Mouse (Mus musculus) urinary bladder, postnatal 36 days (tissue): ENCODE measurements around the gene Tk1.

Source experiments
- DNase-seq, 2 experiments: peaks; one replicate each; pipeline ENCODE4 v3.0.0; 2022; ENCODE audit warnings: low spot score in 2 of 2, mixed read lengths in 1 of 2

The Tk1 gene

DNA sequence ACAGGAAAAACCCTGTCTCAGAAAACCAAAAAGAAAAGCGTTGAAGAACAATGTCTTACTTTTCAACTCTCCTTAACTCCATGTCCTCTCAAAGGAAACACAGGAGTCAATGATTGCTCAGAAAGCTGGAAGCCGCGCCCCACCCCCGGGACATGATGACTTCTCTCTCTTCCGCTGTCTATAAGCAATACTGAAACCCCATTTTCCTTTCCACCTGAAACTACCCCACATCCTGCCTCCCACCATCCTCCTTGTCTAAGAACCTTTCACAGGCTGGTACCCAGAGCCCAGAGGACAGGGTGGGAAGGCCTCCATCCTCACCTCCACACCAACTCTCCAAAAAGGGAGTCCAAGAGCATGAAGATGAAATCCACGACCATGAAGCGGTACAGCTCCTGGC, 53.5 kb downstream of the Tk1 start:
- DNase-seq, result no peak

DNA sequence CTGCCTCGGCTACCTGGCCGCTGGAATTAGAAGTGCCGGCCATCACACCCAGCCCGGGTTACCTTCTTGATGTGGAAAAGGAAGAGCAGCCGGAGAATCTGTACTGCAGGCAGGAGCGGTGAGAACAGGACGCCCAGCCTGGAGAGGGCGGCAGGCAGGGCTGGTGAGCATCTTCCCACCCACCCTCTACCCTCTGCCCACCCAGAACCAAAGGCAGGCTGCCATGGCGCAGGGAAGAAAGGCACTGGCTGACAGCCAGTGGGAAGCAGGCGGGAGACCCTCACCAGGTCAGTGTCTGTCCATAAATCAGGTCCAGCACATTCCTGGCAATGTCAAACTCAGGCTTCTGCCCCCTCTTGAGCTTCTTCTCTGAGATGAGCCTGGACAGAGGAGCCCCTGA, 55.5 kb downstream of the Tk1 start:
- DNase-seq, result no peak

DNA sequence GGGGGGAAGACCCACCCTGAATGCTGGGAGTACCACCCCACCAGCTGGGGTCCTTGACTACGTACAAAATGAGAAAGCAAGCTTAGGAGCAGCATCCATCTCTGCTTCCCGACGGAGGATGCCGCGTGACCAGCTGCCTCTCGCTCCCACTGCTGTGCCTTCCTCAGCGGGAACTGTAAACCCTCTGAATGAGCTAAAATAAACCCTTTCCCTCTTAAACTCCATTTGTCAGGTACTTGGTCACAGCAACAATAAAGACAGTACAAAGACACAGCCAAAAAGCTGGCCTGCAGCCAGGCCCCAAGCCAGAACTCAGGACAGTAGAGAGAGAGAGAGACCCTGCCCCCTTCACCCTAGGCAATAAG, 56.2 kb downstream of the Tk1 start:
- DNase-seq, result no peak

DNA sequence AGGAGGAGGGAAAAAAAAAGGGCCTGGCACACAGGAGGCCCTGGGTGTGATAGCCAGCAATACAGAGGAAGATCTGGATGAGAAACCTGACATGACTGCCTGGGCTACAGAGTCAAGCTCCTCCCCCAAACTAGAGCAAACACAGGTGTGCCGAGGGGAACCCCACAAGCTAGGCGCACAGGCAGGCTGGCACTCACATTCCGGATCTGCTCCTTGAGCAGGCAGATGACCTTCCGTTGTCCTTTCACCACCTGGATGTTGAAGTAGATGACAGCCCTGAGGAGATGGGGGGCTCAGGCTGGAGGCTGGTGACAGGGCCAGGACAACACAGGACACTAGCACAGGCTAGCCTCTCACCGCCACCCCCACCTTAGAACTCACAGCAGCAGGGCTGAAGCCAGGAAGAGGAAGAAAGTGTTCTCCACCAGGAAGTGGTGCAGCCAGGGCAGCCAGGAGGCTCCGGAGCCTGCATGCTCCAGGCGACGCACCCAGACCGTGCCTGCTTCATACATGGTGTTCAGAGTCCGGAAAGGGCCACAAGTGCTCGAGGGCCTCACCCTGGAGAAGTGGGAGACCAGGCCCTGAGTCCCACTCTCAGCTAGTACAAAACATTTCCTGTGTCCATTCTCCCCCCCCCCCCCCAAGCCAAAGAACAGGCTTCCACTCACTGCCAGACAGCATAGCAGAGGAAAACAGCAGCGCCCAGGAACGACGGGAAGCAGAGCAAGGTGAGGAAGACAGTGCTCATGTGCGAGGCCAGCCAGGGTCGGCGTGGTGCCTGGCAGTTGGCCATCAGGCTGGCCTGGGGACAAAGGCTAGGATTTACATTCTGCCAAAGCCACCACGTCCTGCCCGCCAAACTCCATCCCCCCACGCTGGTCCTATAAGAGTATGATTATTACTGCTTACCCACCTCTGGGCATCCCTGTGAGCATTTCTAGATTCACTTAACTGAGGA, 56.9 kb downstream of the Tk1 start:
- no peak for DNase-seq

DNA sequence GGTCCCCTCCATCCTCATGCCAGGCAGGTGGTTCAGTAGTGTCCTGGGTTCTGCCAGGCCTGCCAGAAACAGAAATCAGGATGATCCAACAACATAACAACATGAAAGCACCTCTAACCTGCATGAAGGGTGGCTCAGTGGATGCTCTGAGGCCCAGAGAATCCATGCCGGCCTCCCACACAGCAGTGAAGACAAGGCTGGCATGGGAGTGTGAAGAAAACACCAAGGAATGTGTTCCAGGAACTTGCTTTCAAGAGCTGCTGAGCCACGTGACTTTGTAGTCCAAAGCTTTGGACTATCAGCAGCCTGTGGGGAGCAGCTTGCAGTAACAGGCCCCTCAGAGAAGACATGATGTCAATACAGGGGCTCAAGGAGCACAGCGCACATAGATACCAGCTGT, 59.6 kb downstream of the Tk1 start:
- DNase-seq, result no peak
